8 mouse cellular contexts compared by ENCODE assay signal in the genomic region with DNA sequence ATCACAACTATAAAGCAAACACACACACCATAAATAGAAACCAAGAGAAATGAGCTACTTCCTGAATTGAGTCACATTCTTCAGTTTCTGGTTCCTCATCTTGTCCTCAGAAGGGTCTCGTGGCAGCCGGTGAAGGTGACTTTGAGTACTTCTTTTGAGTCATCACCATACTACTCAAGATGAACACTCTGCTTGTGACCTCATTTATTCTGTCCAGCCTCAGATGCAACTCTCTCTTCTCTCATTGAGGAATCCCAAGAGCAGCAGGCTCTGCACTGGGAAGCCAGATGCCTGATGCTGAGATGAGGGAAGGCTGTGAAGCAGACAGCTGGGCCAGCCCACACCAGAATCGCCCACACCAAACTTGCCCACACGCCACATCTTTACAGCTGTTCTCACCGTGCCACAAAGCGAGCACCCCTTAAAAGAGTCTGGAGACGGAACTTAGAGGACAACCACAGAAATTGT. TPM values are rescaled to one million over a fixed set of nuclear protein-coding genes. Genes with fewer than 3 reads are reported as not detected.
DNase-seq lines count a peak whose midpoint lies in the region; ATAC-seq lines count a peak whose summit lies in the region.

No protein-coding gene starts in this region.

- H3K4me1 ChIP-seq in heart, embryonic 14.5 days (ENCODE audit: control insufficient read depth in 2 of 2, insufficient read depth in 2 of 2, low read length in 2 of 2) = peaks cover 34 to 66% of the 10 kb centered on the region in 2 experiments
- peaks cover 31% of the 10 kb centered on the region for H3K4me1 ChIP-seq in limb, embryonic 11.5 days (ENCODE audit: control insufficient read depth, insufficient read depth, low read length)

- no peak for ATAC-seq in heart, embryonic 14.5 days (ENCODE audit: insufficient number of reproducible peaks, insufficient read depth, low FRiP score, low read depth)
- peak; percentile 72 for ATAC-seq in common myeloid progenitor, adult 5-6 weeks (replicated peaks; ENCODE audit: low read depth, poor library complexity, severe bottlenecking)
- ATAC-seq in limb, embryonic 11.5 days (ENCODE audit: insufficient number of reproducible peaks, low FRiP score, low TSS enrichment, low read depth) = no peak

- no peak overlapping the region for H3K9ac ChIP-seq in heart, embryonic 14.5 days (ENCODE audit: low read length)
- H3K9ac ChIP-seq in limb, embryonic 11.5 days (ENCODE audit: low read length) = no peak overlapping the region

- H3K27ac ChIP-seq in heart, embryonic 14.5 days (replicated peaks in 1 of 2; ENCODE audit: control insufficient read depth in 1 of 2, insufficient read depth in 1 of 2, low read depth in 2 of 2, low read length in 2 of 2) = peak overlapping the region in 1 of 2 experiments; percentile 81; a peak in 3 of 4 replicates
- H3K27ac ChIP-seq in limb, embryonic 11.5 days (replicated peaks; ENCODE audit: low read depth, low read length) = peak overlapping the region; percentile 75; the same call in 1 of the 2 replicates

- no peaks in the 10 kb centered on the region for H3K9me3 ChIP-seq in heart, embryonic 14.5 days (ENCODE audit: control insufficient read depth, low read length)
- no peaks in the 10 kb centered on the region for H3K9me3 ChIP-seq in limb, embryonic 11.5 days (ENCODE audit: control insufficient read depth, low read length)

- H3K4me3 ChIP-seq in heart, embryonic 14.5 days (ENCODE audit: control insufficient read depth in 1 of 2, insufficient read depth in 1 of 2, low read depth in 1 of 2, low read length in 2 of 2) = no peak overlapping the region
- no peak overlapping the region for H3K4me3 ChIP-seq in limb, embryonic 11.5 days (ENCODE audit: low read depth, low read length)

- H3K27me3 ChIP-seq in heart, embryonic 14.5 days (ENCODE audit: control insufficient read depth, insufficient read depth, low read length) = no peaks in the 10 kb centered on the region
- no peaks in the 10 kb centered on the region for H3K27me3 ChIP-seq in limb, embryonic 11.5 days (ENCODE audit: control insufficient read depth, insufficient read depth, low read length)

- H3K4me2 ChIP-seq in heart, embryonic 14.5 days (ENCODE audit: low read length) = peak overlapping the region; percentile 34; the same call in 1 of the 2 replicates
- 0 out of 2 replicates have a peak overlapping the region, but pooled peaks have one; percentile 8 for H3K4me2 ChIP-seq in limb, embryonic 11.5 days (ENCODE audit: low read depth, severe bottlenecking)

- WGBS in heart, embryonic 14.5 days = 77% methylated on average over 7 of the region's 7 CpGs
- WGBS in limb, embryonic 11.5 days = 72% methylated on average over 7 of the region's 7 CpGs

- intact Hi-C loops in heart, postnatal 14 days (cut with DNase I) = no loop called here

- H3K36me3 ChIP-seq in heart, embryonic 14.5 days (ENCODE audit: control insufficient read depth, insufficient read depth, low read length) = no peaks in the 10 kb centered on the region
- H3K36me3 ChIP-seq in limb, embryonic 11.5 days (ENCODE audit: control insufficient read depth, insufficient read depth, low read length) = no peaks in the 10 kb centered on the region

- DNase-seq in heart, postnatal 14 days = no peak
- peak; percentile 51 for DNase-seq in 3T3-L1 (ENCODE audit: low read depth, low spot score)
- DNase-seq in limb, embryonic 11.5 days (ENCODE audit: low spot score) = no peak
- DNase-seq in spleen, postnatal 36 days (ENCODE audit: low spot score in 2 of 2) = peak; percentile 73 to 81
- no peak for DNase-seq in ovary, postnatal 14 days (ENCODE audit: low spot score)
- DNase-seq in testis, postnatal 14 days (ENCODE audit: low spot score) = no peak

RNA-seq across cellular contexts. Expression of gene Ier5, which starts 8.0 kb away (rescaled TPM):
- polyA plus RNA-seq in heart, embryonic 14.5 days (2014; fragmentation: Nextera tagmentation; extraction: Ambion mirVana) = 8.3 and 10.4 TPM in 2 replicates
- 10 to 100 TPM; 13.6 to 15.4 TPM for total RNA-seq in heart, postnatal 14 days (2021)
- total RNA-seq in common myeloid progenitor, adult 5-6 weeks (2017) = 10.0 and 14.7 TPM in 2 replicates
- 12.4 and 15.0 TPM in 2 replicates for polyA plus RNA-seq in limb, embryonic 11.5 days (2014; fragmentation: Nextera tagmentation; extraction: Ambion mirVana)

RNA-seq across cellular contexts. Expression of gene Mr1, which starts 55.2 kb away (rescaled TPM):
- polyA plus RNA-seq in heart, embryonic 14.5 days (2014; fragmentation: Nextera tagmentation; extraction: Ambion mirVana) = 7.7 and 8.6 TPM in 2 replicates
- total RNA-seq in heart, postnatal 14 days (2021) = 1 to 10 TPM; 8.1 to 9.2 TPM
- 6.9 and 10.6 TPM in 2 replicates for total RNA-seq in common myeloid progenitor, adult 5-6 weeks (2017)
- 2.9 and 3.1 TPM in 2 replicates for polyA plus RNA-seq in limb, embryonic 11.5 days (2014; fragmentation: Nextera tagmentation; extraction: Ambion mirVana)

Comparison
In these comparisons a context has a peak if more than half of its experiments do, and no peak if none do; other contexts are left out.
1. DNase-seq: peak in 3T3-L1 (single experiment) and spleen, postnatal 36 days (2 of 2); none in heart, postnatal 14 days (0 of 2), limb, embryonic 11.5 days (single experiment), ovary, postnatal 14 days (single experiment) and testis, postnatal 14 days (single experiment).